Mouse (Mus musculus): Measurements from ENCODE around the gene Fbxl5. TPM values are rescaled to one million over a fixed set of nuclear protein-coding genes. Genes with fewer than 3 reads are reported as not detected.
A peak's percentile ranks its signal among the peaks of the same experiment; 100 is the strongest.

Fbxl5 gene
- total RNA-seq, 2 experiments from 2014 or later = 64.2 to 73.9 TPM

- DNase-seq = peak; percentile 82 to 89
Observed at GRCm38 (mm10) chr5:43781977-43782930, 39.2 kb downstream of the Fbxl5 start.

DNA sequence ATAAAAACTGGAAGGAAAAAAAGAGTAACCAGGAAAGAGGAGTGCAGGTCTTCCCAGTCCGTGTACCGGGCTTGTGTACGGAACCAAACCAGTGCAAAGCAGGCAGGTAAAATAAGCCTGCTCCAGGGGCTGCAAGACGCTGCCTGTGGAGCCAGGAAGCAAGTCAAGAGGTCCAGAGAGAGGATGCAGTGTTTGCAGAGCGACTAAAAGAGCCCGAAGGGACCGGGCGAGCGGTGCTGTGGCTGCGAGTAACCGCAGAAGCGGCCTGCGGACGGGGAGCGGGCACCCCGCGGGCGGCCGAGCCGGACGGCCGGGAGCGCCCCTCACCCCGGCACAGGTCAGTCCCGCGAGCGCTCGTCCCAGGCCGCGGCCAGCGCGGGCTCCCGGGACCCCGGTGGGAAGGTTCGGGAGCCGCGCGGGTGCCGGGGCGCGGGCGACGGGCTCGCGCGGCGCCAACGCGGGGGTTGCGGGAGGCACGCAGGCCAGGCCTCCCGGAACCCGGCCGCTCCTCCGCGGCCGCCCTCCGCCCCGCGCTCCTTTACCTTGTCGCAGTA lies 39.9 kb downstream of the Fbxl5 start:
- DNase-seq = peak; percentile 49 to 59

DNA sequence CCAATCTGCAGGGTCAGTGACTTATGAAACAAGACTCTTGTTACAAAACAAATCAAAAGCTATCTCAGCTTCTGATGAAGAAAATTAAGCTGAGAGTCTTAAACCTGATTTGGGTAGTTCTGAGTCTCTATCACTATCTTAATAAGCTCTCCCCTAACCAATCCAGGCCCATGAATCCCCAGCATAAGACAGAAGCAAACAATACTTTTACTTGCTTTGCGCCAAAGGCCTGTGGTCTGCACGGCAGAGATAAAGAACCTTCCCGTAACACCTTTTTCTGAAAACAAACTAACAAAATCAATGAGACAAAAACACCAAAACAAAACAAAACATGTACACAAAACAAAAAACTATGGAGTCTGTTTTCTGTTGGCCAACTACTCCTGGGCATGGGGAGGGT lies 42.9 kb downstream of the Fbxl5 start:
- DNase-seq = no peak

GRCm38 (mm10) chr5:43776993-43777392 lies 44.4 kb downstream of the Fbxl5 start:
- DNase-seq = no peak

GRCm38 (mm10) chr5:43776407-43776806 lies 45.0 kb downstream of the Fbxl5 start:
- peak in 1 of 2 experiments; percentile 4 for DNase-seq

- no peak for DNase-seq
Observed at GRCm38 (mm10) chr5:43771555-43771954, 49.9 kb downstream of the Fbxl5 start.

GRCm38 (mm10) chr5:43770618-43771354 lies 50.7 kb downstream of the Fbxl5 start:
- no peak for DNase-seq

GRCm38 (mm10) chr5:43749092-43749491 lies 72.3 kb downstream of the Fbxl5 start:
- DNase-seq = no peak

DNA sequence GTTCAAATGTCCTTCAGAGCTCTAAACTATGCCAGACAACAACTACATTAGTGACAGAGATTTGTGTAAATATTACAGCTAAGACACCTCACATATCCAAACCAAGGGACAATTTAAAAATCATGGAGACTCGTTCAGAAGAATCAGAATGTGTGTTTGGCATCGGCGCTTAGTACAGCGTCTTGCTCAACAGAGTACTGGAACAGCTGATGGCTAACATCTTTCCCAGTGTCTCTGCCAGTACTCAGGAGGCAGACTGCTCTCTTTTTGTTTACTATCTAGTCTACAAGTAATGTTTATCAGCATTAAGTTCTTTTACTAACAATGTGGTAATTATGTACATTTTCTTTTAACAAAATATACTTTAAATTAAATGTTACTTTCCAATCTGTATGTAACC lies 73.4 kb downstream of the Fbxl5 start:
- no peak for DNase-seq

DNA sequence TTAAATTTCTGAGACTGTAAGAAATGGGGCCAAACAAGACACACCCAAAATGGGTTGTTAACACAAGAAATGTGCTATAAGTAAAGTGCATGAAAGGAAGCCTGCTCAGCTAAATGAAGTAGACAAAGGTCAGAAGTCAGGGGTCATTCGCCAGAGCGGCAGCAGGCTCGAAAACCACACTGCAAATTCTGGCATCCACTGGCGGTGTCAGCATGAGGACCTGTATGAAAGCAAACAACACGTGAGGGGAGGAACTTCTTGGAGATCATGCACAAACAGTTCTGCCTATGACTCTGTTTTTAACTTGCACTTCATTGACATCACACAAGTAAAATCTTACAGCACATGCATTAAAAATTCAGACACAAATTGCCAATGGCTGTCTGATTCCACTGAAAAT lies 76.3 kb downstream of the Fbxl5 start:
- no peak for DNase-seq

GRCm38 (mm10) chr5:43744187-43744586 lies 77.3 kb downstream of the Fbxl5 start:
- no peak for DNase-seq

- no peak for DNase-seq
Observed at GRCm38 (mm10) chr5:43732381-43732780, 89.1 kb downstream of the Fbxl5 start.

DNA sequence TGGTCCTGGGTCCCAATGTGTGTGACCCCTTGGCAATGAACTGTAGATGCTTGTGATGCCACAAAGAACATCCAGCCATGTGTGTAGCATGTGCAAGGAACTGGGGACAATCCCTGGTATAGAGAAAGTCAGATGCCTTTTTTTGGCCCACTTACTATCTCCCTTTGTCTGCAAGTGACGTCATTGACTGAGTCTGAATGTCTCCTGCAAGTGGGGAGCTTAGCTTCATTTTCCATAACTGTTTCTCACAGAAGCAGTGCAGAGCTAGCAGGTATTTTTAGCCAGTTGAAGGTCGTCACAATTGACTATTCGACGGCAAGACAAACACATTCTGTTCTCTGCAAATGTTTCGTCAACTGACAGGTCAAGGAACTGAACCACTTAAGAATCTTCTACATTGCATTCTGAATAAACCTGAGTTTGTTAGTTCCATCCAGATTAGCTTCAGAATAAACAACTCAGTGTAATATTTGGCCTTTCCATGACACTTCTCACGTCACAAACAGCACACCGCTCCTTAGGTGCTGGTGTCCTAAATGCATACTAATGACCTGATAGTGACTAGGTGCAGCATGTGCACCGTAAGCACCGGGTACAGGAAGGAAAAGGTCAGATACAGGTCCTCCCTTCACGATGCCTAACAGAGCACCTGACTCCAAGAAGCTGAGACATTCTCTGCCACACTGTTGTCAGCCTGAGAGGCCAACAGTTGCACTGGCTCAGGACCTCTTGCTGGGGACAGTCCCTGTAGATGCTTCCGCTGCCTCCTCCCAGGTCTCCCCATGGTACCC lies 92.9 kb downstream of the Fbxl5 start:
- no peak for DNase-seq

DNA sequence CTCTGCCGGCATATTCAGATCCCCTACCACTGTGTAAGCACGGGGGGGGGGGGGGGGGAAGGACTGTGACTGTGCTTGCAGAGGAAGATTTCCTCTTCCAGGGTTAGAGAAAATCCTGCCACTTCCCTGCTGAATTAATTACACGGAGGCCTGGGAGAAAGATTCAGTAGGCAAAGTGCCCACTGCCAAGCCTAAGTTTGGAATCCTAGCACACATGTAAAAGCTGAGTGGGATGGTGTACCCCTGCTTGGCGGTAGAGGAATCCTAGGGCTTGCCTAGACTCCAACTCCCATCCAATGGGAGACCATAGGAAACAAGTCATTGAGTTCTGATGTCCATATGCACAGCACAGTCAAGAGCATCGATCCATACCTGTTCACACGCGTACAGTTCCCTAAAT lies 97.6 kb downstream of the Fbxl5 start:
- DNase-seq = no peak

- no peak for DNase-seq
Observed at GRCm38 (mm10) chr5:43722452-43722783, 99.0 kb downstream of the Fbxl5 start.

- DNase-seq = no peak
Observed at GRCm38 (mm10) chr5:43721538-43722451, 99.6 kb downstream of the Fbxl5 start.

- DNase-seq = no peak
Observed at GRCm38 (mm10) chr5:43699240-43699639, 122.2 kb downstream of the Fbxl5 start.

DNA sequence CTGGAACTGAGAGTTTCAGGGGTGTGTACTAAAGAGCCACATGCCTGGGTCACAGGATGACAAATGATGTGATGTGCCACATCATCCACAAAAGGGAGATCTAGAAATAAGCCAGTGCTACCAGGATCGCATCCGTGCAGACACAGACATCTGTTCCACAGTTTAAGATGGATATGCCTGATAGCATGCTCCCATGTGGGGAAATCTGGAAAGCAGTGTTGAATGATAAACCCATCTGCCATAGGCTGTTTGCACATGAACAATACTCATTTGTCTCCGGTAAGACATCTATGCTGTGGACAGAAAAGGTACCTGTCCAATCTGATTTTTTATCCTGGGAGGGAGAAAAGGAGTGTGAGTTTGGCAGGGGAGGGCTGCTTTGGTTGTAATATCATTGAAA lies 124.3 kb downstream of the Fbxl5 start:
- no peak for DNase-seq
